Mouse (Mus musculus): ENCODE data around the gene P2rx6. TPM values are rescaled to one million over a fixed set of nuclear protein-coding genes. Genes with fewer than 3 reads are reported as not detected.

Gene P2rx6
- polyA plus RNA-seq, 1 experiment from 2014 or later = 0.86 TPM

Other genes starting within 250 kb of the P2rx6 start
- 0.65 and 2.3 TPM in 2 replicates for gene Serpind1, start 230.5 kb upstream of the P2rx6 start, polyA plus RNA-seq (2016; fragmentation: Nextera tagmentation; extraction: Ambion mirVana)
- gene Snap29, start 155.9 kb upstream of the P2rx6 start, polyA plus RNA-seq (2016; fragmentation: Nextera tagmentation; extraction: Ambion mirVana) = 13.2 and 14.1 TPM in 2 replicates
- gene Pi4ka, start 155.6 kb upstream of the P2rx6 start, polyA plus RNA-seq (2016; fragmentation: Nextera tagmentation; extraction: Ambion mirVana) = 45.4 and 48.7 TPM in 2 replicates
- 44.7 and 57.7 TPM in 2 replicates for gene Crkl, start 109.9 kb upstream of the P2rx6 start, polyA plus RNA-seq (2016; fragmentation: Nextera tagmentation; extraction: Ambion mirVana)
- gene Aifm3, start 72.3 kb upstream of the P2rx6 start, polyA plus RNA-seq (2016; fragmentation: Nextera tagmentation; extraction: Ambion mirVana) = 0.82 and 1.1 TPM in 2 replicates
- gene Lztr1, start 53.2 kb upstream of the P2rx6 start, polyA plus RNA-seq (2016; fragmentation: Nextera tagmentation; extraction: Ambion mirVana) = 49.2 and 56.6 TPM in 2 replicates
- 35.9 and 37.0 TPM in 2 replicates for gene Thap7, start 30.7 kb upstream of the P2rx6 start, polyA plus RNA-seq (2016; fragmentation: Nextera tagmentation; extraction: Ambion mirVana)
- 0.09 and 0.23 TPM in 2 replicates for gene Lrrc74b, start 638 bp upstream of the P2rx6 start, polyA plus RNA-seq (2016; fragmentation: Nextera tagmentation; extraction: Ambion mirVana)
- 9.2 and 10.9 TPM in 2 replicates for gene Slc7a4, start 21.3 kb downstream of the P2rx6 start, polyA plus RNA-seq (2016; fragmentation: Nextera tagmentation; extraction: Ambion mirVana)
- 30.3 and 31.4 TPM in 2 replicates for gene Smpd4, start 57.5 kb downstream of the P2rx6 start, polyA plus RNA-seq (2016; fragmentation: Nextera tagmentation; extraction: Ambion mirVana)
- gene Ccdc74a, start 84.6 kb downstream of the P2rx6 start, polyA plus RNA-seq (2016; fragmentation: Nextera tagmentation; extraction: Ambion mirVana) = 4.4 and 5.5 TPM in 2 replicates
- 36.9 and 39.9 TPM in 2 replicates for gene Med15, start 171.0 kb downstream of the P2rx6 start, polyA plus RNA-seq (2016; fragmentation: Nextera tagmentation; extraction: Ambion mirVana)
- gene Klhl22, start 197.7 kb downstream of the P2rx6 start, polyA plus RNA-seq (2016; fragmentation: Nextera tagmentation; extraction: Ambion mirVana) = 42.7 and 44.4 TPM in 2 replicates
- 15.8 and 17.4 TPM in 2 replicates for gene Scarf2, start 235.4 kb downstream of the P2rx6 start, polyA plus RNA-seq (2016; fragmentation: Nextera tagmentation; extraction: Ambion mirVana)